Mouse (Mus musculus) ES-Bruce4 (cell line): ENCODE results near the gene Gatad2a. TPM values are rescaled to one million over a fixed set of nuclear protein-coding genes. Genes with fewer than 3 reads are reported as not detected.

ENCODE experiments used
- H3K27ac ChIP-seq: 2 replicates; pipeline ENCODE4 v1.5.1; 2012; ENCODE audit warnings: low read length, inconsistent platforms; ENCODE audit not compliant: insufficient read depth
- H3K27me3 ChIP-seq: 2 replicates; pipeline ENCODE4 v1.6.1; 2012; ENCODE audit warnings: mild to moderate bottlenecking, low read length, inconsistent platforms; ENCODE audit not compliant: control insufficient read depth, poor library complexity, insufficient read depth, severe bottlenecking
- H3K36me3 ChIP-seq: 2 replicates; pipeline ENCODE4 v1.6.1; 2012; ENCODE audit warnings: inconsistent platforms, mild to moderate bottlenecking, low read length, moderate library complexity; ENCODE audit not compliant: control insufficient read depth, poor library complexity, insufficient read depth, severe bottlenecking
- H3K4me1 ChIP-seq: one replicate; pipeline ENCODE4 v1.8.1; 2011; ENCODE audit warnings: low read length; ENCODE audit not compliant: control insufficient read depth, insufficient read depth
- H3K4me3 ChIP-seq: 2 replicates; pipeline ENCODE4 v1.5.1; 2011; ENCODE audit warnings: low read depth, mild to moderate bottlenecking, low read length
- H3K9ac ChIP-seq: 2 replicates; pipeline ENCODE4 v1.6.1; 2012; ENCODE audit warnings: low read depth, mild to moderate bottlenecking, inconsistent platforms; ENCODE audit not compliant: poor library complexity, severe bottlenecking
- H3K9me3 ChIP-seq: replicated peaks from 2 replicates; pipeline ENCODE4 v1.6.1; 2012; ENCODE audit warnings: mild to moderate bottlenecking, low read length, inconsistent platforms; ENCODE audit not compliant: control insufficient read depth, poor library complexity, insufficient read depth, severe bottlenecking
- CTCF ChIP-seq: IDR thresholded peaks from one replicate; pipeline ENCODE4 v1.8.1; 2011; ENCODE audit warnings: low read depth, low read length
- EP300 ChIP-seq: IDR thresholded peaks from 2 replicates; pipeline ENCODE4 v1.6.1; 2011; ENCODE audit warnings: low read depth, low read length; ENCODE audit not compliant: insufficient read depth
- POLR2A ChIP-seq: IDR thresholded peaks from one replicate; pipeline ENCODE4 v1.8.1; 2011; ENCODE audit warnings: low read length; ENCODE audit not compliant: insufficient read depth
- polyA plus RNA-seq: library from polyadenylated mRNA; stranded (reverse); fragments of >200 nt; gene quantifications from 2 replicates; pipeline ENCODE4 v1.2.4, GENCODE M21; 2011; ENCODE audit warnings: low read depth; ENCODE audit not compliant: missing spikeins, insufficient read depth, insufficient read length

The Gatad2a gene
- polyA plus RNA-seq, 1 experiment = 155 TPM

DNA sequence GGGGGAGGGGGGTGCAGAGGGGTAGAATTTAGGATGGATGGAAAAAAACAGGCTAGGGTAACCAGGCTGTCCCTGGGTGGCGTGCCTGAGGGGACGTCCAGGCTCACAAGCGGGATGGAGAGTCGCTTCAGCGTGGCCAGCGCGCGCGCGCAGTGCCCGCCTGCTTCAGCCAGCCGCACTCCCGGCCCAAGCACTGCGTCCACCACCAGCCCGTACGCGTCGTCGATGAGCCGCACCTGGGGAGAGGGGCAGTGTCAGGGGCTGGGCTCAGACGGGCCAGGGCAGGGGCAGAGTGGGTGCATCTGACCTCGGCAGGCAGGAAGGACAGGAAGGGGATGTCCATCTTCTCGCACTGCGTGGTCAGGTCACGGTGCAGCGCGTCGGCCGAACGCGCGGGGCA, 107.3 kb downstream of the Gatad2a start:
- Histone ChIP-seq H3K27ac (no peak overlapping the region), H3K9me3 (no peaks in the 10 kb centered on the region), H3K27me3 (0 out of 2 replicates have a peak, but pooled peaks cover 2% of the 10 kb centered on the region), H3K4me3 (peak overlapping the region; percentile 51), H3K4me1 (no peaks in the 10 kb centered on the region), H3K36me3 (no peaks in the 10 kb centered on the region), H3K9ac (peak overlapping the region; percentile 13)
- no peak for TF ChIP-seq EP300
- TF ChIP-seq POLR2A = no peak
- TF ChIP-seq CTCF = no peak

DNA sequence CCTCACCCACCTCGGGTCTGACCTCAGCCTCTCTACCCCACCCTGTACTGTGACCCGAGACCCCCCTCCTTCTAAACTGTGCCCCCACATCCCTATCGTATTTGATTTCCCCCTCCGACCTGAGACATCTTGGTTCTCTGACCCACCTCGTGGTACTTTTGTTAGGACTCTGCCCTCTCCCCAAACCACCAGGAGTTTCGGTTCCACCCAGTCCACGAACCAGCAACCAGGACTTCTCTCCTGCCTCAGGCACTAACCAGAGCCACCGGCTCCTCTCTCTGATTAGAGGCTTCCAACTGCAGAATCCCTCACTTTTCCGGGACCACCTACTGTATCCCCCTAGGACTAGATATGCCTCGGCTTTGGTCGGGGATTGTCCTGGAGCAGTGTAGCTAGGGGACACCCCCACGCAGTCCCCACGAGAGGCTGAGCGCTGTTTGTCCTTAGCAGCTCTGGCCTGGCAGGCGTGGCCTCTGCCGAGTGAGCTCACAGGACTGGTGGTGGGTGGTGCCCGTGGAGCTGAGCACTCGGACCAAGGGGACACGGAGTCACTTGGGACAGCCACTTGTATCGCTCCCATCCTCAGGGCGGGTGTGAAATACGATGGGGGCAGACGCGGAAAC, 107.8 kb downstream of the Gatad2a start:
- Histone ChIP-seq H3K4me3 (peak overlapping the region; percentile 51), H3K27me3 (0 out of 2 replicates have a peak, but pooled peaks cover 2% of the 10 kb centered on the region), H3K27ac (no peak overlapping the region), H3K36me3 (no peaks in the 10 kb centered on the region), H3K9ac (peak overlapping the region; percentile 13), H3K4me1 (no peaks in the 10 kb centered on the region), H3K9me3 (no peaks in the 10 kb centered on the region)
- no peak for TF ChIP-seq POLR2A
- no peak for TF ChIP-seq EP300
- no peak for TF ChIP-seq CTCF

DNA sequence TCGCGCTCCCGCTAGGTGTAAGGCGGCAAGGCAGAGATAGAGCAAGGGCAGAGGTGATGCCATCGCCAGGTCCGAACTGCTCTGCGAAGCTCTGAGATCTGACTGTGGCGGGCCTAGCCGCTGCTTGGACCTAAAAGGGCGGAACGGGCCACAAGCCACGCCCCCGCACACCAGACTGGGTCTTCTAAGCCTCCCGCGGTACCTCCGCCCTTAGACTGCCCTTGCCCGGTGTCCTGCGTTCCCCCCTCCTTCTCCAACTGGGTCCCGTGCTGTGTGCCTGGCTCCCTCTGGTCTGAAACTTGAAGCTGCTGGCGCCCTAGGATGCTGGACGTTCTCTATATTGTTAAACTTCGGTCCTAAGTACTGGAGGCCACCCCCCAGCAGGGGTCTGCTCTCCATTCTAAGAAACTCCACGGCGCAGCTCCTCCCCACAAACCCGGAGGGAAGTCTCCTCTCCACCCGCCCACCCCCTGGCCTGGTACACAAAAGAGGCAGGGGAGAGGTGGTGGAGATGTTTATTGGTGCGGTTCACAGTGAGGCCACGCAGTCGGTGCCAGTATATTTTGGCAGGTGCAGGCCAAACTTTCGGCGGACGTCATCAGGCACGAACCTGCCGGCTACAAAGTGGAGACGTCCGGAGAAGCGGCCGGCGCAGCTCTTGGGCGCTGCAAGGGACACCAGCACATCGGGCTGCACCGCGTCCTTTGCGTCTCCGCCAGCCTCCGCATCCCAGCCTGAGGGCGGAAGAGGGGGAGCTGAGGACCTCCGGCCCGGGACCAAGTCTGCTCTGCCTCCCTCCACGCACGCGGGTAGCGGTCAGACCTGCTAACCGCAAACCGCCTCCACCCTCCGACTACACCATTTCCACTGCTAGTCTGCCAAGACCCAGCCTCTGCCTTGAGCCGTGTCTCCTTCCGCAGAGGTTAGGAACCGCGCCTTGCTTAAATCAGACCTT, 108.6 kb downstream of the Gatad2a start, which contains the start of gene Cilp2:
Cilp2 (minus strand) TSS at position 399 of the 955 bp plus-strand sequence.
- peak within 1 kb of the TSS; percentile 13 for H3K9ac ChIP-seq
- no peaks in the 10 kb centered on the region for H3K9me3 ChIP-seq
- peak within 1 kb of the TSS; percentile 51 for H3K4me3 ChIP-seq
- TF ChIP-seq CTCF (no peak), EP300 (0 out of 2 replicates have a peak, but pooled peaks have one; percentile 15)
- no peak within 1 kb of the TSS for H3K27ac ChIP-seq
- no peaks in the 10 kb centered on the region for H3K4me1 ChIP-seq
- no peaks in the 10 kb centered on the region for H3K36me3 ChIP-seq
- H3K27me3 ChIP-seq = 0 out of 2 replicates have a peak, but pooled peaks cover 2% of the 10 kb centered on the region

DNA sequence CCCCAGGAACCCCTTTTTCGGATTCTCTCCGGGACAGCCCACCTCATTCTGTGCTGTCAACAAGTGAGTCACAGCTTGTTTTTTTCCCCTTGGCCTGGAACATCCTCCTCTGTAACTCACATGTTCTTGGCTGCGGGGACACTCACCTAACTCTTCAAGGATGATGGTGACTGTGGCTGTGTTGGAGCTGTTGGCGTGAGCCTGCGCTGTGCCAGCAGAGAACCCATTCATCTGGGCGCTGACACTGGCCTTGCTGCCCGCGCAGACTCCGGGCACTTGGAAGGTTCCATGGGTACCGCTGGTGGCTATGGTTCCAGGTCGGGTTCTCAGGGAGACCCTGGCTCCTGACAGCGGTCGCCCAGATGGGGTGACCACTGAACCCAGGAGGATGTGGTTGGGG, 112.0 kb downstream of the Gatad2a start:
- no peak overlapping the region for H3K4me3 ChIP-seq
- TF ChIP-seq POLR2A (no peak), CTCF (no peak), EP300 (no peak)
- peaks cover 17% of the 10 kb centered on the region for H3K27me3 ChIP-seq
- no peaks in the 10 kb centered on the region for H3K9me3 ChIP-seq
- H3K4me1 ChIP-seq = no peaks in the 10 kb centered on the region
- H3K27ac ChIP-seq = no peak overlapping the region
- H3K36me3 ChIP-seq = no peaks in the 10 kb centered on the region
- H3K9ac ChIP-seq = no peak overlapping the region

DNA sequence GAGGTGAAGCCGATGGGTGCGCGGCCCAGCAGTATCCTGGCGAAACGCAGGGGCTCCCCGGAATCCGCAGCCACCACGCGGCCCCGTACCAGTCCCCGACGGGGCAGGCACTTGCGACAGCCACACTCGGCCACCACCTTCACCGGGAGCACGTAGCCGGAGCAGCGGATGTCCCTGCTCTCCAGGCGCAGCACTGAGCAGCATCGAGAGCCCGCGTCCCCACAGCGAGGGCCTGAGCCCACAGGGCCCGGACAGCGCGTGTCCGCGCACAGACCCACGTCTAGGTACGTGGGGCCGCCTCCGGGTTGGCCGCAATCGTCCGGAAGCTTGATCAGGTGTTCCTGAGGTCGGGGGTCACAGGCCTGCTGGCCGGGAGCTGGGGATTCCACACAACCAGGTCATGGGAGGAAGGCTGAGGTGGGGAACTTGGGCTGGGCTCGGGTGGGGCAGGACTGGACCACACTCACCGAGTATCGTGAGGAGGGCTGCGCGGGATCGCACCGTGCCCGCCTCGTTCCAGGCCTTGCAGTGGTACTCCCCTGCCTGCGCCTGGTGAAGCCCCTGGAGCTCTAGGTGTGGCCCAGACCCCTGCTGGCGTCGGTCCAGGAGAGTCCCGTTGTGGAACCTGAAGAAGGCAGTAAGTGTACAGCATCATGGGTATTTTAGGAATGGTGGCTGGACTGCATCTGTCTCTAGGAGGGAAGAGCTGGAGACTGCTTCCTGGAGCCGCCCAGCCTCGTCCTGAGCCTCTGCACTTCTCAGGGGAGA, 113.2 kb downstream of the Gatad2a start:
- Histone ChIP-seq H3K36me3 (no peaks in the 10 kb centered on the region), H3K4me1 (no peaks in the 10 kb centered on the region), H3K27me3 (peaks cover 17% of the 10 kb centered on the region), H3K9me3 (no peaks in the 10 kb centered on the region), H3K9ac (peak overlapping the region; percentile 39), H3K4me3 (peak overlapping the region; percentile 54), H3K27ac (no peak overlapping the region)
- TF ChIP-seq POLR2A (no peak), EP300 (no peak)
